Mouse (Mus musculus) intestine, embryonic 14.5 days (tissue): Measurements from ENCODE around the gene Hs6st3. TPM values are rescaled to one million over a fixed set of nuclear protein-coding genes. Genes with fewer than 3 reads are reported as not detected.
A peak's percentile ranks its signal among the peaks of the same experiment; 100 is the strongest.

Experiments
- ATAC-seq: fragments of 200-750 bp; cut with Nextera tagmentation; replicated peaks from 2 replicates; pipeline ENCODE4 v1.8.0; 2017; ENCODE audit warnings: low read depth, moderate number of reproducible peaks, moderate TSS enrichment, moderate library complexity; ENCODE audit not compliant: low FRiP score, low TSS enrichment
- DNase-seq: peaks from one replicate; pipeline ENCODE4 v3.0.0-alpha.2; 2018; ENCODE audit warnings: low spot score
- H3K27ac ChIP-seq: fragments of 300-500 bp; sonication (generic); 2 replicates; pipeline ENCODE4 v1.5.1; 2014; ENCODE audit warnings: low read depth, mild to moderate bottlenecking, control low read depth
- H3K27me3 ChIP-seq: fragments of 300-500 bp; sonication (generic); replicated peaks from 2 replicates; pipeline ENCODE4 v1.6.1; 2014; ENCODE audit warnings: low read length, control low read depth; ENCODE audit not compliant: control insufficient read depth, insufficient read depth
- H3K36me3 ChIP-seq: fragments of 300-500 bp; sonication (generic); 2 replicates; pipeline ENCODE4 v1.6.1; 2014; ENCODE audit warnings: low read length, control low read depth; ENCODE audit not compliant: control insufficient read depth, insufficient read depth
- H3K4me1 ChIP-seq: fragments of 300-500 bp; sonication (generic); replicated peaks from 2 replicates; pipeline ENCODE4 v1.6.1; 2014; ENCODE audit warnings: low read length, control low read depth, mixed read lengths; ENCODE audit not compliant: control insufficient read depth, insufficient read depth
- H3K4me2 ChIP-seq: fragments of 300-500 bp; sonication (generic); 2 replicates; pipeline ENCODE4 v1.6.1; 2014; ENCODE audit warnings: low read length
- H3K4me3 ChIP-seq: fragments of 300-500 bp; sonication (generic); 2 replicates; pipeline ENCODE4 v1.5.1; 2014; ENCODE audit warnings: low read depth, low read length, control low read depth, mixed read lengths
- H3K9ac ChIP-seq: fragments of 300-500 bp; sonication (generic); 2 replicates; pipeline ENCODE4 v1.6.1; 2014; ENCODE audit warnings: mild to moderate bottlenecking, low read length
- H3K9me3 ChIP-seq: fragments of 300-500 bp; sonication (generic); 2 replicates; pipeline ENCODE4 v1.6.1; 2016; ENCODE audit warnings: low read length, control low read depth; ENCODE audit not compliant: control insufficient read depth
- WGBS: fragments of 180-500 bp; shearing (Covaris S2); extraction: QIAGEN DNeasy Blood & Tissue Kit; methylation state at CpG from one replicate; pipeline ENCODE4 v1.1.7; 2014; 5-methylcytosine and 5-hydroxymethylcytosine counted together
- polyA plus RNA-seq: library from polyadenylated mRNA; unstranded; fragments of >200 nt; fragmentation: Nextera tagmentation; extraction: Ambion mirVana; gene quantifications from 2 replicates; pipeline ENCODE4 v1.2.1, GENCODE M21; 2014

Hs6st3 gene
- polyA plus RNA-seq, 1 experiment from 2014 or later = 0.37 TPM

- ATAC-seq (no peak), DNase-seq (no peak)
- WGBS = 13% methylated on average over 5 of the region's 5 CpGs
These were observed 714.0 kb downstream of the Hs6st3 start for GRCm38 (mm10) chr14:119852139-119852538.

GRCm38 (mm10) chr14:119857338-119858291 lies 719.5 kb downstream of the Hs6st3 start:
- no peaks in the 10 kb centered on the region for H3K36me3 ChIP-seq
- H3K27me3 ChIP-seq = no peaks in the 10 kb centered on the region
- no peak overlapping the region for H3K27ac ChIP-seq
- H3K4me3 ChIP-seq = no peak overlapping the region
- WGBS = 62% methylated on average over 23 of the region's 23 CpGs
- H3K4me2 ChIP-seq = peak overlapping the region; percentile 25; the same call in 1 of the 2 replicates
- no peaks in the 10 kb centered on the region for H3K9me3 ChIP-seq
- H3K9ac ChIP-seq = no peak overlapping the region
- ATAC-seq = no peak
- H3K4me1 ChIP-seq = no peaks in the 10 kb centered on the region
- no peak for DNase-seq

More at GRCm38 (mm10) chr14:119852139-119852538, 714.0 kb downstream of the Hs6st3 start:
- Histone ChIP-seq H3K4me2 (no peak overlapping the region), H3K27ac (no peak overlapping the region), H3K27me3 (no peaks in the 10 kb centered on the region), H3K36me3 (no peaks in the 10 kb centered on the region), H3K9me3 (no peaks in the 10 kb centered on the region), H3K9ac (no peak overlapping the region), H3K4me3 (no peak overlapping the region), H3K4me1 (no peaks in the 10 kb centered on the region)

GRCm38 (mm10) chr14:119873617-119874016 lies 735.5 kb downstream of the Hs6st3 start:
- no peak overlapping the region for H3K4me2 ChIP-seq
- H3K36me3 ChIP-seq = no peaks in the 10 kb centered on the region
- no peaks in the 10 kb centered on the region for H3K4me1 ChIP-seq
- no peaks in the 10 kb centered on the region for H3K9me3 ChIP-seq
- H3K27me3 ChIP-seq = no peaks in the 10 kb centered on the region
- no peak for DNase-seq
- H3K27ac ChIP-seq = no peak overlapping the region
- H3K9ac ChIP-seq = no peak overlapping the region
- no peak overlapping the region for H3K4me3 ChIP-seq
- WGBS = 90% methylated on average over 4 of the region's 4 CpGs
- no peak for ATAC-seq

GRCm38 (mm10) chr14:119892922-119893321 lies 754.8 kb downstream of the Hs6st3 start:
- H3K4me1 ChIP-seq = no peaks in the 10 kb centered on the region

GRCm38 (mm10) chr14:119895097-119895496 lies 757.0 kb downstream of the Hs6st3 start:
- DNase-seq = no peak
- H3K27me3 ChIP-seq = no peaks in the 10 kb centered on the region
- no peak overlapping the region for H3K4me2 ChIP-seq
- H3K9me3 ChIP-seq = no peaks in the 10 kb centered on the region
- no peaks in the 10 kb centered on the region for H3K4me1 ChIP-seq
- WGBS = 89% methylated on average over 8 of the region's 8 CpGs
- no peaks in the 10 kb centered on the region for H3K36me3 ChIP-seq
- no peak overlapping the region for H3K27ac ChIP-seq
- no peak overlapping the region for H3K9ac ChIP-seq
- ATAC-seq = no peak
- H3K4me3 ChIP-seq = no peak overlapping the region

More at GRCm38 (mm10) chr14:119892922-119893321, 754.8 kb downstream of the Hs6st3 start:
- no peak for DNase-seq
- no peak for ATAC-seq
- Histone ChIP-seq H3K4me2 (no peak overlapping the region), H3K9ac (no peak overlapping the region), H3K36me3 (no peaks in the 10 kb centered on the region), H3K27me3 (no peaks in the 10 kb centered on the region), H3K27ac (no peak overlapping the region), H3K4me3 (no peak overlapping the region), H3K9me3 (no peaks in the 10 kb centered on the region)
- WGBS = 91% methylated on average over 8 of the region's 8 CpGs

- H3K9ac ChIP-seq = no peak overlapping the region
- H3K36me3 ChIP-seq = no peaks in the 10 kb centered on the region
- H3K4me3 ChIP-seq = no peak overlapping the region
- H3K27me3 ChIP-seq = no peaks in the 10 kb centered on the region
- no peaks in the 10 kb centered on the region for H3K4me1 ChIP-seq
- H3K27ac ChIP-seq = no peak overlapping the region
- DNase-seq (no peak), ATAC-seq (no peak)
- no peak overlapping the region for H3K4me2 ChIP-seq
- H3K9me3 ChIP-seq = no peaks in the 10 kb centered on the region
- 53% methylated on average over 10 of the region's 10 CpGs for WGBS
These were observed 757.8 kb downstream of the Hs6st3 start for GRCm38 (mm10) chr14:119895765-119896465.

GRCm38 (mm10) chr14:119902486-119902885 lies 764.3 kb downstream of the Hs6st3 start:
- Histone ChIP-seq H3K4me3 (no peak overlapping the region), H3K9me3 (no peaks in the 10 kb centered on the region), H3K36me3 (no peaks in the 10 kb centered on the region), H3K27ac (no peak overlapping the region), H3K4me2 (no peak overlapping the region), H3K9ac (no peak overlapping the region), H3K27me3 (no peaks in the 10 kb centered on the region), H3K4me1 (no peaks in the 10 kb centered on the region)
- no peak for ATAC-seq
- no peak for DNase-seq

GRCm38 (mm10) chr14:119908032-119908675 lies 770.0 kb downstream of the Hs6st3 start:
- DNase-seq = no peak

More at GRCm38 (mm10) chr14:119908032-119908675, 770.0 kb downstream of the Hs6st3 start:
- no peak overlapping the region for H3K9ac ChIP-seq
- H3K27me3 ChIP-seq = no peaks in the 10 kb centered on the region
- no peak for ATAC-seq
- 0 out of 2 replicates have a peak, but pooled peaks cover 3% of the 10 kb centered on the region for H3K4me1 ChIP-seq
- H3K36me3 ChIP-seq = no peaks in the 10 kb centered on the region
- no peaks in the 10 kb centered on the region for H3K9me3 ChIP-seq
- WGBS = 62% methylated on average over 13 of the region's 13 CpGs
- H3K4me2 ChIP-seq = 0 out of 2 replicates have a peak overlapping the region, but pooled peaks have one; percentile 15
- H3K4me3 ChIP-seq = no peak overlapping the region
- H3K27ac ChIP-seq = no peak overlapping the region
